ENCODE assay signal across 15 mouse cellular contexts in genomic region chr7:113239448-113240130, GRCm38 (mm10). TPM values are rescaled to one million over a fixed set of nuclear protein-coding genes. Genes with fewer than 3 reads are reported as not detected.
DNase-seq lines count a peak whose midpoint lies in the region; ATAC-seq lines count a peak whose summit lies in the region.
"Had no signal": no experiment of that assay in that cellular context is flagged by ENCODE, and none has a peak within 500 bp of the region (broad histone marks: within the 10 kb centered on the region; RNA-seq: fewer than 3 reads in every experiment).

No protein-coding gene starts in this region.

- H3K4me3 ChIP-seq in heart, embryonic 15.5 days, result no peak overlapping the region
- H3K4me3 ChIP-seq in heart, embryonic 11.5 days (ENCODE audit: low read depth, low read length), result no peak overlapping the region
- no peak overlapping the region for H3K4me3 ChIP-seq in intestine, embryonic 14.5 days (ENCODE audit: low read depth, low read length)
- no peak overlapping the region for H3K4me3 ChIP-seq in liver, embryonic 15.5 days (replicated peaks)
- H3K4me3 ChIP-seq: kidney, embryonic 15.5 days; limb, embryonic 15.5 days; midbrain, embryonic 12.5 days had no signal

- H3K27ac ChIP-seq in heart, embryonic 15.5 days, result peak overlapping the region; percentile 80
- H3K27ac ChIP-seq in heart, embryonic 11.5 days (ENCODE audit: low read depth, low read length), result no peak overlapping the region
- H3K27ac ChIP-seq in intestine, embryonic 14.5 days (ENCODE audit: low read depth), result no peak overlapping the region
- 0 out of 2 replicates have a peak overlapping the region, but pooled peaks have one; percentile 25 for H3K27ac ChIP-seq in liver, embryonic 15.5 days (replicated peaks)
- H3K27ac ChIP-seq: kidney, embryonic 15.5 days; limb, embryonic 15.5 days; midbrain, embryonic 12.5 days had no signal

- H3K36me3 ChIP-seq in heart, embryonic 15.5 days, result no peaks in the 10 kb centered on the region
- no peaks in the 10 kb centered on the region for H3K36me3 ChIP-seq in heart, embryonic 11.5 days (ENCODE audit: control insufficient read depth, insufficient read depth, low read length)
- H3K36me3 ChIP-seq in intestine, embryonic 14.5 days (ENCODE audit: control insufficient read depth, insufficient read depth, low read length), result no peaks in the 10 kb centered on the region
- no peaks in the 10 kb centered on the region for H3K36me3 ChIP-seq in liver, embryonic 15.5 days (replicated peaks)
- H3K36me3 ChIP-seq: kidney, embryonic 15.5 days; limb, embryonic 15.5 days; midbrain, embryonic 12.5 days had no signal

- no peak for DNase-seq in intestine, embryonic 14.5 days (ENCODE audit: low spot score)
- DNase-seq in lung, postnatal 4 days, result peak; percentile 28 to 57
- no peak for DNase-seq in left cerebral cortex, adult 9 months (ENCODE audit: low spot score in 2 of 2)
- DNase-seq in thymus, postnatal 10 days (ENCODE audit: low spot score in 2 of 2), result no peak
- DNase-seq: B cell, adult 2 months; cerebellum, postnatal 25 days; gastrocnemius, postnatal 10 days had no signal

- H3K9me3 ChIP-seq in heart, embryonic 15.5 days (replicated peaks), result no peaks in the 10 kb centered on the region
- no peaks in the 10 kb centered on the region for H3K9me3 ChIP-seq in heart, embryonic 11.5 days (replicated peaks; ENCODE audit: control insufficient read depth, low read length)
- H3K9me3 ChIP-seq in intestine, embryonic 14.5 days (ENCODE audit: control insufficient read depth, low read length), result no peaks in the 10 kb centered on the region
- no peaks in the 10 kb centered on the region for H3K9me3 ChIP-seq in liver, embryonic 15.5 days (replicated peaks)
- H3K9me3 ChIP-seq: kidney, embryonic 15.5 days; limb, embryonic 15.5 days; midbrain, embryonic 12.5 days had no signal

- H3K4me1 ChIP-seq in heart, embryonic 15.5 days (replicated peaks), result peaks cover 51% of the 10 kb centered on the region
- H3K4me1 ChIP-seq in heart, embryonic 11.5 days (ENCODE audit: control insufficient read depth, insufficient read depth, low read length), result peaks cover 18% of the 10 kb centered on the region
- H3K4me1 ChIP-seq in intestine, embryonic 14.5 days (replicated peaks; ENCODE audit: control insufficient read depth, insufficient read depth, low read length), result 0 out of 2 replicates have a peak, but pooled peaks cover 7% of the 10 kb centered on the region
- H3K4me1 ChIP-seq in liver, embryonic 15.5 days (replicated peaks), result peaks cover 18% of the 10 kb centered on the region
- H3K4me1 ChIP-seq: midbrain, embryonic 12.5 days had no signal

- WGBS in heart, embryonic 15.5 days, result 58% methylated on average over 4 of the region's 4 CpGs
- 58% methylated on average over 4 of the region's 4 CpGs for WGBS in heart, embryonic 11.5 days (ENCODE audit: insufficient replicate concordance)
- WGBS in intestine, embryonic 14.5 days, result 69% methylated on average over 4 of the region's 4 CpGs
- 34% methylated on average over 4 of the region's 4 CpGs for WGBS in liver, embryonic 15.5 days (ENCODE audit: insufficient replicate concordance)

- H3K9ac ChIP-seq in heart, embryonic 15.5 days, result no peak overlapping the region
- no peak overlapping the region for H3K9ac ChIP-seq in heart, embryonic 11.5 days (ENCODE audit: low read depth, low read length)
- no peak overlapping the region for H3K9ac ChIP-seq in intestine, embryonic 14.5 days (ENCODE audit: low read length)
- no peak overlapping the region for H3K9ac ChIP-seq in liver, embryonic 15.5 days
- H3K9ac ChIP-seq: kidney, embryonic 15.5 days; limb, embryonic 15.5 days; midbrain, embryonic 12.5 days had no signal

- H3K4me2 ChIP-seq in heart, embryonic 15.5 days, result no peak overlapping the region; the same call in 1 of the 2 replicates
- H3K4me2 ChIP-seq in heart, embryonic 11.5 days, result no peak overlapping the region
- no peak overlapping the region for H3K4me2 ChIP-seq in intestine, embryonic 14.5 days (ENCODE audit: low read length)
- no peak overlapping the region for H3K4me2 ChIP-seq in liver, embryonic 15.5 days
- H3K4me2 ChIP-seq: kidney, embryonic 15.5 days; limb, embryonic 15.5 days; midbrain, embryonic 12.5 days had no signal

- no peak for ATAC-seq in heart, embryonic 15.5 days (replicated peaks; ENCODE audit: insufficient number of reproducible peaks, insufficient read depth, low FRiP score, low read depth)
- ATAC-seq in heart, embryonic 11.5 days (replicated peaks; ENCODE audit: insufficient number of reproducible peaks, low FRiP score, low TSS enrichment), result no peak
- 0 out of 2 replicates have a peak, but pooled peaks have one; percentile 32 for ATAC-seq in intestine, embryonic 14.5 days (replicated peaks; ENCODE audit: low FRiP score, low TSS enrichment, low read depth)
- peak; percentile 82 for ATAC-seq in liver, embryonic 15.5 days (ENCODE audit: insufficient read depth)
- ATAC-seq in erythroblast, adult 5-6 weeks (replicated peaks; ENCODE audit: low FRiP score, poor library complexity, severe bottlenecking), result no peak
- ATAC-seq: hindbrain, embryonic 16.5 days had no signal

- H3K27me3 ChIP-seq in heart, embryonic 15.5 days, result no peaks in the 10 kb centered on the region
- H3K27me3 ChIP-seq in heart, embryonic 11.5 days (ENCODE audit: control insufficient read depth, insufficient read depth, low read length), result no peaks in the 10 kb centered on the region
- H3K27me3 ChIP-seq in intestine, embryonic 14.5 days (replicated peaks; ENCODE audit: control insufficient read depth, insufficient read depth, low read length), result no peaks in the 10 kb centered on the region
- H3K27me3 ChIP-seq in liver, embryonic 15.5 days, result no peaks in the 10 kb centered on the region
- H3K27me3 ChIP-seq: kidney, embryonic 15.5 days; limb, embryonic 15.5 days; midbrain, embryonic 12.5 days had no signal

RNA-seq across cellular contexts. Expression of gene Arntl, which starts 32.3 kb away (rescaled TPM):
- polyA plus RNA-seq in heart, embryonic 15.5 days (2015; fragmentation: Nextera tagmentation; extraction: Ambion mirVana), result 8.5 and 9.6 TPM in 2 replicates
- polyA plus RNA-seq in heart, embryonic 11.5 days (2014; fragmentation: Nextera tagmentation; extraction: Ambion mirVana), result 7.6 and 7.8 TPM in 2 replicates
- polyA plus RNA-seq in intestine, embryonic 14.5 days (2014; fragmentation: Nextera tagmentation; extraction: Ambion mirVana), result 7.9 TPM in 2 replicates
- polyA plus RNA-seq in liver, embryonic 15.5 days (2015; fragmentation: Nextera tagmentation; extraction: Ambion mirVana), result 6.7 and 7.1 TPM in 2 replicates
- 0.38 and 5.0 TPM in 2 replicates for total RNA-seq in erythroblast, adult 5-6 weeks (2015; ENCODE audit: low replicate concordance)
- total RNA-seq in erythroblast, adult 5-6 weeks (2017; ENCODE audit: low replicate concordance), result 1.5 and 2.5 TPM in 2 replicates

Comparison
In these comparisons a context has a peak if more than half of its experiments do, and no peak if none do; other contexts are left out.
1. H3K27ac ChIP-seq: peak in heart, embryonic 15.5 days (single experiment) and liver, embryonic 15.5 days (single experiment); none in heart, embryonic 11.5 days (single experiment) and intestine, embryonic 14.5 days (single experiment).
2. ATAC-seq: peak in intestine, embryonic 14.5 days (single experiment) and liver, embryonic 15.5 days (single experiment); none in heart, embryonic 15.5 days (single experiment), heart, embryonic 11.5 days (single experiment) and erythroblast, adult 5-6 weeks (single experiment).
3. DNase-seq: peak in lung, postnatal 4 days (2 of 2); none in intestine, embryonic 14.5 days (single experiment), left cerebral cortex, adult 9 months (0 of 2) and thymus, postnatal 10 days (0 of 2).